Mouse (Mus musculus): ENCODE measurements around the gene Dnah7a. TPM values are rescaled to one million over a fixed set of nuclear protein-coding genes. Genes with fewer than 3 reads are reported as not detected.
"Not testable (repeated sequence)": the region's sequence is repeated elsewhere in the genome, so short reads cannot be mapped to it uniquely, and the experiment has no call there.

The Dnah7a gene
- polyA plus RNA-seq, 1 experiment from 2014 or later: 3.5 TPM

DNA sequence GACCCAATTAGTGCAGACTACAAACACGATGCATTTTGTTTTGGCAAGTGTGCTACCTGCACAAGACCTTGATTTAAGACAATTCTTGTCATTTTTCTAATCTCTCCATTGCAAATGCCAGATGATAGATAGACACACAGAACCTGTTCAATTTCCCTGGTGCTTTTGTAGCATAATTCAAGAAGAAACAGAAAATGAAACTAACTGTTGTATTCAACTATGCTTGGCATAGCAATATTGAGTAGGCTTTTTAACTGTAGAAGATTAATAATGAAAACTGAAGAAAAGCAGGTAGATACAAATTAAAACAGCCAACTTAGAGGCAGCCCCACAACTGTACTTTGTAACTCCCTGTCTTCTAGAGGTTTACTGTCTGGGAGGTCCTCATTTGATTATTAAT, 234.5 kb downstream of the Dnah7a start:
- ATAC-seq (ENCODE audit: insufficient number of reproducible peaks, insufficient read depth, low FRiP score, low TSS enrichment, low read depth); H3K27ac ChIP-seq; H3K4me3 ChIP-seq; H3K4me2 ChIP-seq; H3K27me3 ChIP-seq; H3K4me1 ChIP-seq; H3K36me3 ChIP-seq; H3K9ac ChIP-seq; H3K9me3 ChIP-seq: not testable (repeated sequence)
- 73% methylated on average over 1 of the region's 1 CpGs for WGBS

DNA sequence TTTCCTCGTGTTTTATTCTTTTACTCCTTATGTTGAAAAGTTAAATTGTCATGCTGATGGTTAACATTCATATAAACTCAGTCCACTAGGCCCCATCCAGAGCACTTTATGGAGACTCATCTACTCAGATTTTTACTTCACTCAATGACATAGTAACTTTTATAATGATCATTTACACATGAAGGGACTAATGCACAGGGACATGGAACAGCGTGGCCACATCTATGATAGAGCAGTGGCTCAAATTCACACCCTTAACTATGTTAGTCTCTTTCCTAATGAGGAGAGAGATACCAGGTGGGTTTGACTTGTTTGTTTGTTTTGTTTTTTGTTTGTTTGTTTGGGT, 239.3 kb downstream of the Dnah7a start:
- Histone ChIP-seq H3K27me3 (no peaks in the 10 kb centered on the region), H3K4me2 (no peak overlapping the region), H3K4me1 (no peaks in the 10 kb centered on the region), H3K27ac (no peak overlapping the region), H3K9me3 (no peaks in the 10 kb centered on the region), H3K9ac (no peak overlapping the region), H3K4me3 (no peak overlapping the region), H3K36me3 (no peaks in the 10 kb centered on the region)
- ATAC-seq (ENCODE audit: insufficient number of reproducible peaks, insufficient read depth, low FRiP score, low TSS enrichment, low read depth): no peak
- WGBS: 75% methylated on average over 2 of the region's 2 CpGs

DNA sequence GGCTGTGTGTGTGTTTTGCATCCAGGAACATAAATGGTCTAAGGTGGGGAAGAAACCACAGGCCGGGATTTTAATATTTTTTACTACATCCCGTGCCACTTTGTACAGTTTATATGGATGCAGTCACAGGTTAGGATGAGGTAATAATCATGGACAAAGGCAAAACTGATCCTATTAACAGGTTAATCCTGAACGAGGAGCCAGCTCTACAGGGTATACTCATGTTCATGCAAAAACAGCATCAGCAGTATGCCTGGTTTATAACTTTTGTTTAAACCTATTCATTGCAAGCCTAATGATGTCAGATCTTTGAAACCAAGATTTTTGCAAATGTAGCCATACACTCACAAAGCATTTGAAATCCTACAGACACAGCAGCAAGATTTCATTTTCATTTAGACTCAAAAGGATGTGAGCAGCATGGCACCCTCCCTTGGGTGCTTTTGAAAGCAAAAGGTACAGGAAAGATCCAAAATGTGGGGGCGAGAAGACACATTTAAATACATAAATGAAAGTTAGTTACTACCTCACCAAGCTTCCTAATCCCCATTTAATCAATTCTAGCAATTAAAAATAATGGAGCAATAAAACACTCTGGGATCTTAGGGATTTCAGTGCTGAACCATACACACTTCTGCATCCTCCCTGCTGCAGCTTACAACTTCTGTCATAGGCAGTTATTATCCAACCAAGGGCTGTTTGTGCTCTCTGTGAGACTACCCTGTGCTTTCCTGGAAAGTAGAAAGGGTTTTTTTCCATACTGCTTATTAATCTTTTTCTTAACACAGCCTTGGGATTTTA, 239.9 kb downstream of the Dnah7a start:
- not testable (repeated sequence) for H3K36me3 ChIP-seq; H3K27me3 ChIP-seq; H3K9ac ChIP-seq; H3K4me3 ChIP-seq; H3K27ac ChIP-seq; H3K4me1 ChIP-seq; H3K4me2 ChIP-seq; ATAC-seq (ENCODE audit: insufficient number of reproducible peaks, insufficient read depth, low FRiP score, low TSS enrichment, low read depth); H3K9me3 ChIP-seq
- 74% methylated on average over 4 of the region's 4 CpGs for WGBS

DNA sequence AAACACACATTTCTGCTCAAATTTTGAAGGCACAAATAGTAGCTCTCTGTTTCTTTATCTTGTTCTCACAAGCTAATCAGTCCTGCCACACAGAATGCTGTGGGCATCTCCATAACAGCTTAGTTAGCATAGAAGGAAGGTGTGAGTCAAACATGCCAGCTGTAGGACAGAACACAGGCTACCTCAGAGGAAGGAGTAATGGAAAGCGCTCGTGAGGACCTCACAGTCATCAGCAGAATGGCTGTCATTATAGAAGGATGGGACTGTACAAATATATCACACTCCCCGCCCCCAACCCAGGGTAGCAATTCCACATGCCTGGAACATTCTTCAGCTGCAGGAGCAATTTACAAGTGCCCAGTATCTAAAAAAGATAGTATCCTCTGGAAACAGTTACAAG, 267.4 kb downstream of the Dnah7a start:
- not testable (repeated sequence) for H3K27ac ChIP-seq; H3K27me3 ChIP-seq; H3K36me3 ChIP-seq; H3K4me2 ChIP-seq; H3K9ac ChIP-seq; ATAC-seq (ENCODE audit: insufficient number of reproducible peaks, insufficient read depth, low FRiP score, low TSS enrichment, low read depth); H3K9me3 ChIP-seq; H3K4me3 ChIP-seq; H3K4me1 ChIP-seq
- WGBS: 83% methylated on average over 3 of the region's 3 CpGs

DNA sequence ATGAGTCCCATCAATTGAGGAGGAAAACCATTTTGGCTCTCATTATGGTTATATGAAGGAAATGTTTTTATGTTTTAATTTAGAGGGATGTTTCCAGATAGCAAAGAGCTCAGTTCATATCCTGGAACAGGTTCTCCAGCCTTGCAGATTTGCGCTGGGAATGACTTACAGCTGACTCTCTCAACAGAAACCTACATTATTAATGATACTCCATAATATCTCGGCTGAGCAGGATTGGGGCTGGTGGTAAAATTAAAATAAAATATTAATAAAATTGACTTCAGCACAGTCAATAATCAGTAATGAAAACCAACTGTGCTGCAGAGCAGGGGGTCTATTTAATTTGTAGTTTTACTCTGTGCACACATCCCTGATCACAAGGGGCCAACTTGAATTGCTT, 274.2 kb downstream of the Dnah7a start:
- not testable (repeated sequence) for H3K27ac ChIP-seq; H3K36me3 ChIP-seq; ATAC-seq (ENCODE audit: insufficient number of reproducible peaks, insufficient read depth, low FRiP score, low TSS enrichment, low read depth); H3K27me3 ChIP-seq; H3K4me1 ChIP-seq; H3K4me2 ChIP-seq; H3K4me3 ChIP-seq; H3K9ac ChIP-seq; H3K9me3 ChIP-seq
- WGBS: 81% methylated on average over 2 of the region's 2 CpGs

DNA sequence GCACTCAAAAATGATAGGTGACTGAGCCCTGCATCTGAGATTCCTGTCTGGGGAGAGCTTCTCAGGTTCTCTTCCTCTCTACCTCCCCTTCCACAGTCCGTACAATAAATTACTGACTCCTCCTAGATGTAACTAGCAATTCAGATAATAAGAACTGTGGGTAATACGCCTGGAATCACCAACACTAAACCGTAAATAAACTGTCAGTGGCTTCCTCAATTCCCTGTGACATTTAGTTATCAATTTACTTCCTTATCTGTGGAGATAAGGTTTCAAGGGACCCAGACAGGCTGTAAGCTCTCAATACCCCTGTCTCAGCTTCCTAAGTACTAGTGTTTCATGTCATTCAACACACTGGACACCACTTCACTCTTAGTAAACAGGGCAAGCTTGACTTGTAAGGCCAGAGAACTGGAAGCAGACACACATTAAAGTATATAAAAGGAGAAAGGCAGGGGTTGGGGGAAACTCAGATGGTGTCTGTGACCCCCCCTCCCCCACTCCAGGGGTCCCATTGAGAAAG, 300.7 kb downstream of the Dnah7a start:
- H3K9ac ChIP-seq: no peak overlapping the region
- no peaks in the 10 kb centered on the region for H3K4me1 ChIP-seq
- no peaks in the 10 kb centered on the region for H3K9me3 ChIP-seq
- 53% methylated on average over 3 of the region's 3 CpGs for WGBS
- H3K4me2 ChIP-seq: no peak overlapping the region
- no peaks in the 10 kb centered on the region for H3K27me3 ChIP-seq
- no peak overlapping the region for H3K4me3 ChIP-seq
- no peak for ATAC-seq (ENCODE audit: insufficient number of reproducible peaks, insufficient read depth, low FRiP score, low TSS enrichment, low read depth)
- no peak overlapping the region for H3K27ac ChIP-seq
- no peaks in the 10 kb centered on the region for H3K36me3 ChIP-seq

DNA sequence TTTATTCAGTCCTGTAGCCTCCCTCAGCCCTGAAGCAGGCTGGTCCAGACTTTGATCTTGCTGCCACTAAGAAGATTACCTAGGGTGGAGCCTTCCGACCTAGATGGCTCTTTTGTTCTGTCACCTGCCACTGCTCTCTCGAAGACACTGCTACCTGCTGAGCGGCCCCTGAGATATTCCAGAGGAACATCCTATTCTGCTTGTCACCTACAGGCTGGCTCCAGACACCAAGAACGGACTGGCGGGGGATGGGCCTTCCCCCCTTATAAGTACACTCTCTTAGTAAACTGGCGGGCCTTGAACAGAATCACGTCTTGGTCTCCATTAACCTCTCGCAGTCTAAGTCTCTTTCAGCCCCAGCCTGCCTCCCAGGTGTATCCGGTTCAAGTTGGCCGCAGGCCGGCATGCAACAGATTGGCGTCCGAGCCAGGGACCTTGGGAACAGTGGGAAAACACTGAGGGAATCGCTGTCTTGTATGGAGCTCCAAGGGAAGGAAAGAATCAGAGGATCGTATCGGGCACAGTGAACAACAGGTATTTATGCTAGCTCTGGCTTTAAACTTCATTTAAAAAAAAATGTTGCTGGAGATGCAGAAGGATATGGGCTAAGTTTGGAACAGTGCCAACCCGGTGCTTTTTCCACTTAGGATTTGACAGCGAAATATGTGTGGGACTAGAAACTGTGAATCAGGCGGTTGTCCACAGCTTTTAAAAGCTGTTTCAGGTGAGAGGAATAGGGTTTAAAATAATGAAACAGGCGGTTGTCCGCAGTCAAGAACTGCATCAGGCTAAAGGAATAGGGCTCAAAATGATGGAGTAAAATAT, 312.4 kb downstream of the Dnah7a start:
- H3K4me2 ChIP-seq: peak overlapping the region; percentile 51
- not testable (repeated sequence) for H3K27me3 ChIP-seq; H3K27ac ChIP-seq; H3K9me3 ChIP-seq; ATAC-seq (ENCODE audit: insufficient number of reproducible peaks, insufficient read depth, low FRiP score, low TSS enrichment, low read depth); H3K36me3 ChIP-seq; H3K4me3 ChIP-seq; H3K4me1 ChIP-seq
- H3K9ac ChIP-seq: peak overlapping the region; percentile 36; the same call in 1 of the 2 replicates
- 25% methylated on average over 21 of the region's 21 CpGs for WGBS

DNA sequence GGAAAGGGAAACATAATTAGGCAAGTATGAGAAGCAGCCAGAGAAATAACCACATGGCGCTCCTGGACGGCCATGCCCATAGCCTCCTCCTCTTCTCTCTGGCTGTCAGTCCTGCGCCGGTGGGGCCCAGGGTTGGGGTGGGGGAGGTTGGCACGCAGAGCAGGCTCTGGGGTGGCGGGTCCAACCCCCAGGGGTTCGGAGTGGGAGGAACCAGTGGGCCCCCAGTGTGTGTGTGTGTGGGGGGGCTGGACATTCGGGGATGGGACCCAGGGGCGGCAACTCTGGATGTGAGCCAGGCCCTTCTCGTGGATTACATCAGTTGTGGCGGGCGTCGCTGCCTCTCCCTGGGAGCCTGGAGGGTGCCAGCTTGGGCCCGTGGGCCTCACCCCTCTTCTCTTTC, 317.8 kb downstream of the Dnah7a start:
- H3K9ac ChIP-seq: no peak overlapping the region
- ATAC-seq (ENCODE audit: insufficient number of reproducible peaks, insufficient read depth, low FRiP score, low TSS enrichment, low read depth): 0 out of 2 replicates have a peak, but pooled peaks have one; percentile 26
- H3K27me3 ChIP-seq: no peaks in the 10 kb centered on the region
- 92% methylated on average over 11 of the region's 14 CpGs for WGBS
- H3K27ac ChIP-seq: no peak overlapping the region
- H3K36me3 ChIP-seq: no peaks in the 10 kb centered on the region
- H3K4me1 ChIP-seq: no peaks in the 10 kb centered on the region
- H3K4me2 ChIP-seq: no peak overlapping the region
- H3K4me3 ChIP-seq: no peak overlapping the region
- no peaks in the 10 kb centered on the region for H3K9me3 ChIP-seq

DNA sequence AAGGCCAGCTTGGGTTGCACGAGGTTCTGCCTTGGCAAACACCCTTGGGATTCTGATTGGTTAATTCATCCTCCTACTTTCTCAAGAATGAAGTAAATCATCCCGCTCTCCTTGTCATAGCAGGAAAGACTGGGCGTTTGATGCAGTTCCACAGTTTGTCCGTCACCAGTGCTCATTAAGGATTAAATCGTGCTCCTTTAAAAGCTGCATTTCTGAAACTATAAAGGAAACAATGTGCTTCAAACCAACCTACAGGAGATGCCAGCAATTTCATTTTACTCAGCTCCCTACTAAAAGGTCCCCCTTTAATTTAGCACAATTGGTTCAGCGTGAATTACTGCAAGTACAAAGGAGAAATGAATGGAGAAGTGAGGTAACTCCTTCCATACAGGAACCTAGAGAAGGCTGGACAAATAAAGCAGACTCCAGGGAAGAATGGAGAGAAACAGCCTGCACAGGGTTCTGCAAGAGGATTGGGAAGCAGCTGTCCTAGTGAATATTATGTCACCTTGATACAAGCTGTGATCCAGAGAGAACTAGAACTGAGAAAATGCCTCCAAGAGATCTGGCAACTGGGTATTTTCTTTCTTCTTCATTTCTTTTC, 322.4 kb downstream of the Dnah7a start:
- ATAC-seq (ENCODE audit: insufficient number of reproducible peaks, insufficient read depth, low FRiP score, low TSS enrichment, low read depth): no peak
- Histone ChIP-seq H3K4me2 (no peak overlapping the region), H3K27me3 (no peaks in the 10 kb centered on the region), H3K9me3 (no peaks in the 10 kb centered on the region), H3K36me3 (no peaks in the 10 kb centered on the region), H3K9ac (no peak overlapping the region), H3K27ac (no peak overlapping the region), H3K4me1 (no peaks in the 10 kb centered on the region), H3K4me3 (no peak overlapping the region)
- WGBS: 71% methylated on average over 6 of the region's 6 CpGs

DNA sequence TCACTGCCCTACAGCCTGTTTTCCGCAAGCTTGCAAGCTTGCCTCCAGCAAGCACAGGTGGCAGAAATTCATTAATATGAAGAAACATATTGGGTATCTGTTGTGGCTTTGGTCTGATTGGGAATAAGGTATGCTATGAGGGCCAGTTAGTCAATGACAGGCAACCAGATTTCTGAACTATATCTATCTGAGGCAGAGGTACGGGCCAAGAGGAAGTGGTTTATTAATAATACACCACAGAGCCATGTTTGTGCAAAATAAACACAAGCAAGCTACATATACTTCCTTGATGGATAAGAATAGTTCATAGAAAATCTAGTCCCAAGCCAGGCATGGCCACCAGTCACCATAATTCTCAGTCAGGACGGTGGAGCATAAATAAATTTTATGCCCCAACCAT, 328.9 kb downstream of the Dnah7a start:
- no peaks in the 10 kb centered on the region for H3K4me1 ChIP-seq
- H3K9ac ChIP-seq: no peak overlapping the region
- ATAC-seq (ENCODE audit: insufficient number of reproducible peaks, insufficient read depth, low FRiP score, low TSS enrichment, low read depth): no peak
- H3K27me3 ChIP-seq: no peaks in the 10 kb centered on the region
- no peaks in the 10 kb centered on the region for H3K9me3 ChIP-seq
- H3K4me2 ChIP-seq: no peak overlapping the region
- H3K27ac ChIP-seq: no peak overlapping the region
- 70% methylated on average over 3 of the region's 3 CpGs for WGBS
- no peak overlapping the region for H3K4me3 ChIP-seq
- no peaks in the 10 kb centered on the region for H3K36me3 ChIP-seq

DNA sequence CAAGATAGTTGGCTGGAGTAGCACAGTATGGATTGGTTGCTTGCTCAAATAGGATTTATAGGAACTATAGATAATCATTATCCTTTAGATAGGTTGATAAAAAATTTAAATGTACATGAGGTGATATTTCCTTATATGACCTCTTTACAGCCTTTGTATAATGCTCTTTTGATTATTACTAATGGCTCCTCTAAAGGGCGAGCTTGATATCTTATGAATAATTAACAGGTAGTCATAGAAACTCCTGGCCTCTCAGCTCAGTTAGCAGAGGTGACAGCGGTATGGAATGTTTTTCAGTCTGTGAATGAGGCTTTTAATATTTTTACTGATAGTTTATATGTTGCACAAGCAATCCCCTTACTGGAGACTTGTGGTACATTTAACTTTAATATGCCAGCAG, 330.6 kb downstream of the Dnah7a start:
- H3K9me3 ChIP-seq; H3K9ac ChIP-seq; H3K36me3 ChIP-seq; H3K27ac ChIP-seq; H3K4me3 ChIP-seq; H3K4me1 ChIP-seq; H3K27me3 ChIP-seq; ATAC-seq (ENCODE audit: insufficient number of reproducible peaks, insufficient read depth, low FRiP score, low TSS enrichment, low read depth); H3K4me2 ChIP-seq: not testable (repeated sequence)
- WGBS: 89% methylated on average over 2 of the region's 2 CpGs

DNA sequence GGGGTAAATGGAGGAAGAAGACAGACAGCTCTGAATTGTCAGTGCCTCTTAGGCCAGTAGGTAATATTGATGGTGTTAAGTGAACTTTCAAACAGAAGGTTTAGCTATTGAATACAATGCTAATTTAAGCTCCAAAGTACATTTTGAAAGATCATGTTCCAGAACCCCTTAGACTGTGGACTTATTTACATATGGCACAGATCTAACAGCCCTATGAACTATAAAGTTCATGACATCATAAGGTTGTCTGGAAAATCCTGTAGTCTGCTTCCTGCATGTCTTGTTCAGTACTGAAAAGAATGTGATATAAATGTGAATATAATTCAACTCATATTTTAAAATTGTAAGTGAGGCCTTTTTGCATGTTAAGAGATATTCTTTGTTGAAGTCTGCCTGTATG, 347.6 kb downstream of the Dnah7a start:
- H3K9ac ChIP-seq: no peak overlapping the region
- no peak overlapping the region for H3K27ac ChIP-seq
- no peak overlapping the region for H3K4me2 ChIP-seq
- H3K9me3 ChIP-seq: no peaks in the 10 kb centered on the region; the same call in 1 of the 2 replicates
- no peaks in the 10 kb centered on the region for H3K27me3 ChIP-seq
- no peaks in the 10 kb centered on the region for H3K36me3 ChIP-seq
- no peak overlapping the region for H3K4me3 ChIP-seq
- ATAC-seq (ENCODE audit: insufficient number of reproducible peaks, insufficient read depth, low FRiP score, low TSS enrichment, low read depth): no peak
- H3K4me1 ChIP-seq: no peaks in the 10 kb centered on the region

Measured in embryonic facial prominence, embryonic 13.5 days (tissue).